33 mouse cellular contexts compared by ENCODE assay signal in the genomic region with DNA sequence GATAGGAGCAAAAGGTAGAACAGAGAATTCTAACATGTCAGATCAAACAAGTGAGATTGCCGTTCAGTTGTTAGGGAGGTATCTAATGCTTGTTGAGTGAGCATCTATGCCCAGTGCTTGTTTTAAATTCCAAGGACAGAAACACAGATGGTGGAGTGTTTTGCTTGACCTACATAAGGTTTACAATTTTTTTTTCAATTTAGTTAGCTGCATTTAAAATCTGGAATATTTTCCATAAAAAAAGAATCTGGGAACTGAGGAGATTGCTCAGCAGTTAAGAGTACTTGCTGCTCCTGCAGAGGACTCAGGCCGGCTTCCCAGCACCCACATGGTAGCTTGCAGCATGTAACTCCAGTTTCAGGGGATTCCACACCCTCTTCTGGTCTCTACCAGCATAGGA.
"Had no signal": no experiment of that assay in that cellular context is flagged by ENCODE, and none has a peak within 500 bp of the region (broad histone marks: within the 10 kb centered on the region; RNA-seq: fewer than 3 reads in every experiment).

No protein-coding gene starts in this region.

- H3K9me3 ChIP-seq: heart, embryonic 12.5 days; heart, embryonic 13.5 days; heart, embryonic 15.5 days; hindbrain, embryonic 10.5 days; hindbrain, embryonic 12.5 days; hindbrain, embryonic 13.5 days; hindbrain, embryonic 15.5 days; intestine, embryonic 15.5 days; kidney, embryonic 15.5 days had no signal

- ATAC-seq: hindbrain, embryonic 16.5 days; hindbrain, postnatal 0 days; inflammation-experienced regulatory T-cells, adult 6 months; intestine, embryonic 15.5 days; intestine, embryonic 16.5 days; intestine, postnatal 0 days had no signal

- H3K36me3 ChIP-seq: heart, embryonic 15.5 days; hindbrain, embryonic 10.5 days; hindbrain, embryonic 12.5 days; hindbrain, embryonic 13.5 days; hindbrain, embryonic 15.5 days; intestine, embryonic 15.5 days; kidney, embryonic 15.5 days had no signal

- H3K27ac ChIP-seq: heart, embryonic 13.5 days; heart, embryonic 15.5 days; hindbrain, embryonic 10.5 days; hindbrain, embryonic 12.5 days; hindbrain, embryonic 13.5 days; hindbrain, embryonic 14.5 days; hindbrain, embryonic 15.5 days; hindbrain, postnatal 0 days; intestine, embryonic 15.5 days; kidney, embryonic 15.5 days; kidney, postnatal 0 days; layer of hippocampus, adult 2 months; left cerebral cortex, adult 2 months had no signal

- H3K4me1 ChIP-seq: hindbrain, embryonic 10.5 days; intestine, embryonic 15.5 days had no signal

- DNase-seq: heart, postnatal 10 days; heart, postnatal 14 days; heart, postnatal 36 days; heart, postnatal 4 days; kidney, adult 11 months; kidney, adult 2 months; kidney, adult 8-10 months; kidney, adult 9 months; kidney, postnatal 10 days; kidney, postnatal 14 days; kidney, postnatal 25 days; kidney, postnatal 36 days; kidney, postnatal 4 days; layer of hippocampus, adult 9-11 months; layer of hippocampus, postnatal 36 days had no signal

- H3K27me3 ChIP-seq: heart, embryonic 12.5 days; heart, embryonic 13.5 days; heart, embryonic 15.5 days; hindbrain, embryonic 12.5 days; hindbrain, embryonic 13.5 days; hindbrain, embryonic 15.5 days; intestine, embryonic 15.5 days; kidney, embryonic 15.5 days had no signal

- H3K4me3 ChIP-seq: heart, embryonic 12.5 days; heart, embryonic 13.5 days; heart, embryonic 15.5 days; hindbrain, embryonic 10.5 days; hindbrain, embryonic 12.5 days; hindbrain, embryonic 13.5 days; hindbrain, embryonic 15.5 days; intestine, embryonic 15.5 days; kidney, embryonic 15.5 days; layer of hippocampus, adult 2 months; left cerebral cortex, adult 2 months had no signal
